Mouse (Mus musculus) small intestine, adult 2 months (tissue): ENCODE measurements around the gene Ets1. TPM values are rescaled to one million over a fixed set of nuclear protein-coding genes. Genes with fewer than 3 reads are reported as not detected.
A peak's percentile ranks its signal among the peaks of the same experiment; 100 is the strongest.

Experiments
- H3K27ac ChIP-seq: fragments of 200-500 bp; 2 replicates; pipeline ENCODE4 v1.5.1; 2012; ENCODE audit warnings: low read depth, low read length, control low read depth, inconsistent platforms; ENCODE audit not compliant: insufficient read depth
- H3K27me3 ChIP-seq: fragments of 200-500 bp; 2 replicates; pipeline ENCODE4 v1.6.1; 2012; ENCODE audit warnings: mild to moderate bottlenecking, moderate library complexity, low read length, inconsistent platforms; ENCODE audit not compliant: control insufficient read depth, insufficient read depth
- H3K36me3 ChIP-seq: fragments of 200-500 bp; 2 replicates; pipeline ENCODE4 v1.6.1; 2012; ENCODE audit warnings: mild to moderate bottlenecking, low read length, control low read depth, inconsistent platforms; ENCODE audit not compliant: control insufficient read depth, insufficient read depth
- H3K4me1 ChIP-seq: fragments of 200-500 bp; 2 replicates; pipeline ENCODE4 v1.6.1; 2012; ENCODE audit warnings: low read length, inconsistent platforms, mixed read lengths; ENCODE audit not compliant: control insufficient read depth, insufficient read depth, insufficient read length
- H3K4me3 ChIP-seq: fragments of 200-500 bp; 2 replicates; pipeline ENCODE4 v1.5.1; 2012; ENCODE audit warnings: low read depth, mild to moderate bottlenecking, control low read depth, inconsistent platforms, low read length, moderate library complexity
- CTCF ChIP-seq: fragments of 200-500 bp; IDR thresholded peaks from 2 replicates; pipeline ENCODE4 v1.5.1; 2012; ENCODE audit warnings: low read depth, mild to moderate bottlenecking, control low read depth, inconsistent platforms, low read length, moderate library complexity, mixed read lengths; ENCODE audit not compliant: insufficient replicate concordance, insufficient read length; ENCODE audit errors: extremely low read depth
- POLR2A ChIP-seq: fragments of 200-500 bp; IDR thresholded peaks from 2 replicates; pipeline ENCODE4 v1.6.1; 2012; ENCODE audit warnings: low read depth, mild to moderate bottlenecking, control low read depth, inconsistent platforms, low read length, moderate library complexity
- WGBS: fragments of 180-500 bp; shearing (Covaris S2); methylation state at CpG from one replicate; pipeline ENCODE4 v1.1.7; 2018; 5-methylcytosine and 5-hydroxymethylcytosine counted together
- polyA plus RNA-seq: library from polyadenylated mRNA; depleted of rRNA; stranded (reverse); fragments of >200 nt; gene quantifications from 2 replicates; pipeline ENCODE4 v1.2.3, GENCODE M21; 2012

The Ets1 gene
- polyA plus RNA-seq, 1 experiment: 10.2 TPM

GRCm38 (mm10) chr9:32667518-32667908 lies 31.5 kb downstream of the Ets1 start:
- WGBS: 62% methylated on average over 7 of the region's 7 CpGs
- TF ChIP-seq CTCF (no peak), POLR2A (no peak)
- Histone ChIP-seq H3K27ac (no peak overlapping the region), H3K36me3 (no peaks in the 10 kb centered on the region), H3K4me1 (peaks cover 10% of the 10 kb centered on the region), H3K27me3 (peaks cover 2% of the 10 kb centered on the region; the same call in 1 of the 2 replicates), H3K4me3 (no peak overlapping the region)

- Histone ChIP-seq H3K4me3 (no peak overlapping the region), H3K4me1 (peaks cover 16% of the 10 kb centered on the region), H3K27me3 (peaks cover 2% of the 10 kb centered on the region), H3K36me3 (no peaks in the 10 kb centered on the region), H3K27ac (no peak overlapping the region)
- WGBS: 67% methylated on average over 9 of the region's 9 CpGs
- TF ChIP-seq POLR2A (no peak), CTCF (no peak)
Measured at GRCm38 (mm10) chr9:32668075-32668673, 32.2 kb downstream of the Ets1 start.

- TF ChIP-seq POLR2A: no peak
- TF ChIP-seq CTCF: no peak
- 59% methylated on average over 2 of the region's 2 CpGs for WGBS
- peaks cover 16% of the 10 kb centered on the region for H3K4me1 ChIP-seq
Measured at GRCm38 (mm10) chr9:32669397-32669796, 33.4 kb downstream of the Ets1 start.

GRCm38 (mm10) chr9:32671970-32672859 lies 36.2 kb downstream of the Ets1 start:
- Histone ChIP-seq H3K36me3 (no peaks in the 10 kb centered on the region), H3K4me3 (peak overlapping the region; percentile 46), H3K27me3 (peaks cover 2% of the 10 kb centered on the region), H3K4me1 (peaks cover 13% of the 10 kb centered on the region), H3K27ac (peak overlapping the region; percentile 58)
- TF ChIP-seq POLR2A: no peak
- no peak for TF ChIP-seq CTCF
- 2% methylated on average over 35 of the region's 35 CpGs for WGBS

More at GRCm38 (mm10) chr9:32669397-32669796, 33.4 kb downstream of the Ets1 start:
- H3K36me3 ChIP-seq: no peaks in the 10 kb centered on the region
- no peak overlapping the region for H3K27ac ChIP-seq
- no peak overlapping the region for H3K4me3 ChIP-seq
- H3K27me3 ChIP-seq: peaks cover 2% of the 10 kb centered on the region

GRCm38 (mm10) chr9:32673923-32674322 lies 37.9 kb downstream of the Ets1 start:
- no peaks in the 10 kb centered on the region for H3K36me3 ChIP-seq
- 82% methylated on average over 3 of the region's 3 CpGs for WGBS
- TF ChIP-seq POLR2A (no peak), CTCF (no peak)
- H3K27me3 ChIP-seq: peaks cover 2% of the 10 kb centered on the region
- no peak overlapping the region for H3K4me3 ChIP-seq
- no peak overlapping the region for H3K27ac ChIP-seq
- H3K4me1 ChIP-seq: peaks cover 11% of the 10 kb centered on the region

DNA sequence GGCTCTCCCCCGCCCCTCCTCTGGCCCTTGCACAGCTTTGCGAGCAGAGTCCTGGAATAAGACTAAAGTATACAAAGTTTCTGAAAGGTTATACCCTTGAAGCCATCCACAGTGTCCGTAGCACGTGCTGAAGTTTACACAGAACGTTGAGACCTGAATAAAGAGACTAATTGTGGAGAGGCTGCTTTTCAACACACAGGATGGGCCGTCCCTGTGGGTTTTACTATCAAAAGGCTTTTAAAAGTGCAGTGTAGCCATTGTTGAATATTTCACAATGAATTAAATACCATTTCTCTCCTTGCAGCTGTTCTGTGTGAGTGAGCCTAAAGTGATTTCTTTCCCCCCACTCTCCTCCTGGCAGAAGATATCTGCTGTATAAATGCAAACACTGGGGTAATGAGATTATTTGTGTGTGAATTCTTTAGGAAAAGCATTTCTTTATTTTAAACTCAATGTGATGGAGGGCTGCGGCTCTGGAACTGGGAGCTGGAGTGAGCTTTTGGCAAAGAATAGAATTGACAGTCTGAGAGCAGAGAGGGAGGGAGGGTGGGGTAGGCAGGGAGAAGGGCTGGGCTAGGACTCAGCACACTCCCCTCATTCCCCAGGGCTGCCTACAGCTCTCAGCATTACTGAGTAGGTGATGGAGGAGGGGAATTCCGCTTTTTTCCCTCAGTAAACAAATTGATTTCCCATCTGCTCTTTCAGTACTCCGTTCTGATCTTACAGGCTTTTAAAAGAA lies 39.8 kb downstream of the Ets1 start:
- H3K4me3 ChIP-seq: no peak overlapping the region
- 13% methylated on average over 9 of the region's 9 CpGs for WGBS
- TF ChIP-seq POLR2A: no peak
- no peak for TF ChIP-seq CTCF
- peaks cover 11% of the 10 kb centered on the region for H3K4me1 ChIP-seq
- H3K27me3 ChIP-seq: peaks cover 2% of the 10 kb centered on the region; the same call in 1 of the 2 replicates
- H3K27ac ChIP-seq: no peak overlapping the region; the same call in 1 of the 2 replicates
- no peaks in the 10 kb centered on the region for H3K36me3 ChIP-seq
